Mouse (Mus musculus): ENCODE results near the gene Nras.

The Nras gene

DNA sequence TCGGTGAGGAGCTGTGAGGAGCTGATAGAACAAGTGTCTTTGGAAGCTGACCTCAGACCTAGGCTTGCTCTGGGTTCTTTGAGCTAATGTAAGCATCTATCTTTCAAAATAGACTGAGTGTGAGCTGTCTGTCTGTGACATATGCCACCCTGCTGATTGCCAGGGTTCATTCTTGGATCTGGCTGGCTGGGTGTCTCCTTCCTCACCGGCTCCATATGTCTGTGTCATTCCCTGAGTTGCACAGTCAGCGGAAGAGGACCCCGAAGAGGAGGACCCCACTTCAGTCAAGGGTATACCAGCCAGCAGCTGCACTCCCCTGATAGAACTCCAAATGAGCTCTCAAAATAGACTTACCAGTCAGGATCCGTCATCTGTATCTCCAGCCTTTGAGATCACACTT lies 24.7 kb downstream of the Nras start:
- in situ Hi-C loops (cut with MboI; ENCODE audit: unreplicated experiment in 2 of 2) = no loop called here

DNA sequence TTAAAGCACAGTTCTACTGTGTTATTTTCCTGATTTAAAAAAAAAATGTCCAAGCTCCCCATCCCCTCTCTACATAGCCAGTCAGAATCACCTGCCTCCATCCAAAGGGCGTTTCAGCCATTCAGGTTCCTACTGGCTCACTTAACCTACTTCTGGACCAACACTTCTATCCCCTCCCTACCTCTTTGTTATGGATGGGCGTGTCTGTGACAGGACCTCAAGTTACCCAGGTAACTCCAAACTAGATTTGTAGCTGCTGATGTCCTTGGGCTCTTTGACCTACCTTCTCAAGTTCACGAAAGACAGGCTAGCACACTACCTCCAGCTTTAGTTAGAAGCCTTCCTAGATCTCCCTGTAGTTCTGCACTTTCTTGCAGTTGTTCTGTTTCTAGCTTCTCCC lies 27.9 kb downstream of the Nras start:
- in situ Hi-C loops (cut with MboI; ENCODE audit: unreplicated experiment in 2 of 2) = no loop called here

DNA sequence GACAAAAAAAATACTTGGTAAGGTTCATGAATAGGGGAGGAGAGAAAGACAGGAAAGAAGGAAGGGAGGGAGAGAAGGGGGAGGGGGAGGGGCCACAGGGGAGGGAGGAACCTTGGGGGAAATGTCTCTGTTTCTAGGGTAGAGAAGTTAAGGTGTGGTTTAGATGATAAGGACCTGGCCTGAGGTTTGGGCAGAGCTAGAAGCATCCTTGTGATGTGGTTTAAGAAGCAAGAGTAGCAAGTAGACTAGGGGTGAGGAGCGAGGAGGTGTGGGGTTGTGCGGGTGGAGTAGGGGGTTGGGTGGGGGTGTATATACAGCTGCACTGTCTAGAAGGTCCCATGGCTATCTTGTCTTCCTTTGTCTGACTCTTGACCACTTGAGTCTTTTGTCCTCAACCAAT lies 33.7 kb downstream of the Nras start:
- in situ Hi-C loops (cut with MboI; ENCODE audit: unreplicated experiment in 2 of 2) = no loop called here

DNA sequence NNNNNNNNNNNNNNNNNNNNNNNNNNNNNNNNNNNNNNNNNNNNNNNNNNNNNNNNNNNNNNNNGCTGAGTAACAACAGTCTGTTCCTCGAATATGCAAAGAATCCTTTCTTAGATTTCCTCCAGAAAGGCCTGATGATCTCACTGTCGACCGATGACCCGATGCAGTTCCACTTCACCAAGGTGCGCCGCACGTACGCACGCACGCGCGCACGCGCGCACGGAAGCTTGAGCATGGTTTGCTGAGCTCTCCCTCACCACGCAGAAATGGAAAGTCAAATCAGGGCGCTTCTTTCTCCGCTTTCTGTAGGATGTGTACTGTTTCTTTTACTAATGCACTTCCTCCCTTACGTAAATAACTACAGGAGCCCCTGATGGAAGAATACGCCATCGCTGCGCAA lies 40.6 kb downstream of the Nras start:
- in situ Hi-C loops (cut with MboI; ENCODE audit: unreplicated experiment in 2 of 2) = no loop called here

DNA sequence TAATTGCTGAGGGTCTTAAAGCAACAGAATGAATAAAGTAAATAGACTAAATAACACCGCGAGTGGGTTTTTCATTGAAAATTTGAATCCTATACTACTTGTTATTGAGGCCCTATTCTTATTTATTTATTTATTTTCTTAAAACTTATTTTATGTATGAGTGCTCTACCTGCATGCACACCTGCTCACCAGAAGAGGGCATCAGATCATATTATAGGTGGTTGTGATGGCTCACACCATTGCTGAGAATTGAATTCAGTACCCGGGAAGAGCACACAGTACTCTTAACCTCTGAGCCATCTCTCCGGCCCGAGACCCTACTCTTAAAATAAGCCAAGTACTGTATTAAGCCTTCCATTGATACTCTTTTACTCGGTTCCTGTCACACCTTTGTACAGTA lies 41.6 kb downstream of the Nras start:
- in situ Hi-C loops (cut with MboI; ENCODE audit: unreplicated experiment in 2 of 2) = loop anchor here (10.0 kb wide), 1 partner anchor 385 kb away; no protein-coding TSS in a partner anchor

DNA sequence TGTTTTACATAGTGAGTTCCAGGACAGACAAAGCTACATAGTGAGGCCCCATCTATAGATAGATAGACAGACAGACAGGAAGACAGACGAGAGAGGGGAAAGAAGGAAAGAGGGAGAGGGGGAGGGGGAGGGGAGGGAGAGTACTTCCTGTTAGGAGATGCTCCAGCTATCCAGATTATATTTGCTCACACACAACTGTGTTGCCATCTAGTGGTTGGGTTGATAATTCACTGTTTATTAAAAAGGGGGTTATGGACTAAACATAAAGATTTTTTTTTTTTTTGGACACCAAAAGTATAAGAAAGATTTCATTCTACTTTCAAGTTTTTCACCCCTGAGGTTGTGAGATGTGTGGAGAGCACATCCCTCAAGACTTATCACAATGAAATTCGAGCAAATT lies 42.6 kb downstream of the Nras start:
- in situ Hi-C loops (cut with MboI; ENCODE audit: unreplicated experiment in 2 of 2) = loop anchor here (10.0 kb wide), 1 partner anchor 386 kb away; no protein-coding TSS in a partner anchor

DNA sequence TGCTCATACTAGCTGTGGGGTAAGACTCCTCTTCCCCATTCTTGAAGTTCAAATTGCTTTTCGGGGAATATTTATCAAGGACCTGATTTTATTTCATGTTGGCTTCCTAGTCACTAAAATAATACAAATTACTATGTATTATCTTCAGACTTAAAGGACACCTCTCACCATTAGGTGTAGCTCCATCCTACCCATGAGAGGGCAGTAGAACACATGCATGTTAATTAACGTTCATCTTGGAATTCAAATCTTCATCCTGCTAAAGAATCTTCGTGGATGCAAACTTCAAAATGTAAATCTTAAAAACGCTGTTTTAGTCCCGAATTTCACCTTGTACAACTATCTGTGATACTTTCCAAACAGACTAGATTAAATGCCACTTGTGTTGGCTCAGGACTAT lies 43.1 kb downstream of the Nras start:
- in situ Hi-C loops (cut with MboI; ENCODE audit: unreplicated experiment in 2 of 2) = loop anchor here (10.0 kb wide), 1 partner anchor 386 kb away; no protein-coding TSS in a partner anchor

DNA sequence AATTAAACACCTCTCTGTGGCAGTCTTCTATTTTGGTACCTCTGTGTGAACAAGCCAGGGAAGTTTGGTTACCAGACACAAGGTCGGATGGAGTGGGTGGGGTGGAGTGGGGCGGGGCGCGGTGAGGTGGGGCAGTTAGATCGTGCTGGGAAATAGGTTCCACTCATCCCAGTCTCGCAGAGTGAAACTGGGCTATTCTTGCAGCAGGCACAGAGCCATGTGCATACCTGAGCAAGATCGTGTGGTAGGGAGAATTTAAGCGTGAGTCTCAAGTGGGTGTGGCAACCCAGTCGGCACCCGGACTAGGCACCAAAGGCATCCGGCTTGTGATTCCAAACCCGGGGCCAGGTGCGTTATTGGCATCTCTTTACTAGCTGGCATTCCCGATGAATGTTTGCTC lies 43.8 kb downstream of the Nras start:
- in situ Hi-C loops (cut with MboI; ENCODE audit: unreplicated experiment in 2 of 2) = loop anchor here (10.0 kb wide), 1 partner anchor 387 kb away; no protein-coding TSS in a partner anchor

DNA sequence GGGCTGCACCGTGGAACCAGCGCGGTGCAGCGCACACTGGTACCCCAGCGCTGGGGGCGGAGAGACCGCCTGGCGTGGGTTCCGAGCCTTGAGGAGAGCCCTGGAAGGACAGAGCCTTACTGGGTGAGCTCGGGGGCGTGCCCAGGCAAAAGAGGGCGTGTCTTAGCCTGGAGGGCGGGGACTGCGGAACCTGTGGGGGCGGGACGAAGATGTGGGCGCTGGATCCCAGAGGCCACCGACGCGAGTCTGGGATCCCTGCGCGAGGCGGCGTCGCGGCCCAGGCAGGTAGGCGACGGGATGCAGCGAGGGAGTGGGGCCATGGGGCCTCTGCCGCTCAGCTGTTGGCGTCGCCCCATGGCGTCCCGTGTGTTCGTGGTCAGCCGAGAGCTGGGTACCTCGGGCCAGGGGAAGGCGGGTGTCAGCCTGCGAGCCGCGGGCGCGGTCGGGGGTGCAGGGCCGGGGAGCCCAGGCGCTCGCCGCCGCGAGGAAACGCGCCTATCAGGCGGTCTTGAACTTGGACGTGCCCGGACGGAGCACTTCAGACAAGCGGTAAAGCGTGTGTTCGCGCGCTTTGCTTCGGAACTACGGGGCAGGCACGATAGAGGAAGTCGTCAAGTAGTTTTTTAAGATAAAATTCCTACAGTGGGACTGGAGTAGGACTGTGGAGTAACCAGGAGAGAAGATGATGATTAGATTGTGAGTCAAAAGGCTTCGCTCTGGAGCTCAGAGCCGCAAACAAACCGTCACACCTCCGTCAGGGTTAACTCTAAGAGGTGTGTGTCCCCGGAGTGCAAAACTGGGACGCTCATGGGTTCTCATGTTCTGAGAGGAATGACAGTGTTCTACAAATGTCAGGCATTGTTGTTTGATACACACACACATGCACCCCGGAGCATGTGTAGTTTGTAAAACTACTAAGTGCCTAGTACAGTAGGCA lies 44.6 kb downstream of the Nras start, which contains the start of gene Dennd2c:
Gene Dennd2c, plus strand, starts transcription at position 151 of the 937 bp plus-strand sequence.
- in situ Hi-C loops (cut with MboI; ENCODE audit: unreplicated experiment in 2 of 2) = loop anchor here (10.0 kb wide), 1 partner anchor 388 kb away; no protein-coding TSS in a partner anchor

DNA sequence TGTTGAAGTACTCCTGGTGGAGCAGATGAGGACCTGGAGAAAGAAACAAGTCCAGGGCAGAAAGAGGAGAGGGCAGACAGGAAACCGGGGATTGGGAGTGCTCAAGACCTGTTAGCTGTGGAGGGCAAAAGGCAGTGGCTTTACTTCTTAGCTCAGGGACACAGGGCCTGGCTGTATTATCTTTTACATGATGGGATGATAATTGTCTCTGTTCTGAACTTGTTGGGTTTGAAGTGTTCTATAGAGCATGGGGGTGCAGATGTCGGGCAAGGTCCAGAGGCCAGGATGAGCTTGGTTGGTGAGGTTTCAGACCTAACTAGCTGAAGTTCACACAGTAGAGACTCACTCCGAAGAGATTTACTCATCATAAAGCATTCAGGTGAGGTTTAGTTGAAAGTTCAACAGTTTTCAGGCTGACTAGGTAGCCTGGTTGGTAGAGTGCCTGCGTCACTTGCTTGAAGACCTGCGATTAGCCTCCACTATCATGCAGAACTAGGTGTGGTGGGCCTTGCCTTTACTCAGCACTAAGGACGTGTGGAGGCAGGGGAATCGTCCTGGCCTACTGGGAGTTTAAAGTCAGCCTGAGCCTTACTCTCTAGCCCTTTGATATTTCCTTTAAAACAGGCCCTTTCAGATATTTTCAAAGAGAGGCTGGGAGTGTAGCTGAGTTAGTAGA lies 49.6 kb downstream of the Nras start:
- in situ Hi-C loops (cut with MboI; ENCODE audit: unreplicated experiment in 2 of 2) = loop anchor here (10.0 kb wide), 1 partner anchor 393 kb away; no protein-coding TSS in a partner anchor

DNA sequence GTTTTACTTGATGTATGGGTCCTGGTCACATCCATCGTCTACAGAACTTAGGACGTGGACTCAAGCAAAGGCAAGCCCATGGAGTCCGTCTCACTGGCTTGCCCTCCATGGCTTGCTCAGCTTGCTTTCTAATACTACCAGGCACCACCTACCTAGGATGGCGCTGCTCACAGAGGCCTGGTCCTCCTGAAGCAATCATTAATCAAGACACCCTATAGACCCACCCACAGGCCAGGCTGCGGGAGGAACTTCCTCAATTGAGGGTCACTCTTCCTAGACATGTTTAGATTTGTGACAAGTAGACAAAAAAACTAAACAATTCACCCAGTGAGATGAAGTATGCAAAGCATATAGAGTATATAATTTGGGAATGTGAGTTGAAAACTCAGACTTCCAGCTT lies 54.1 kb downstream of the Nras start:
- in situ Hi-C loops (cut with MboI; ENCODE audit: unreplicated experiment in 2 of 2) = no loop called here

Measured in v-Abl transformed pro-B cells (cell line).